Mouse (Mus musculus): Measurements from ENCODE around the gene Tnip1. TPM values are rescaled to one million over a fixed set of nuclear protein-coding genes. Genes with fewer than 3 reads are reported as not detected.
"Not testable (repeated sequence)": the region's sequence is repeated elsewhere in the genome, so short reads cannot be mapped to it uniquely, and the experiment has no call there.

Gene Tnip1
- polyA plus RNA-seq, 1 experiment from 2014 or later: 24.2 TPM

DNA sequence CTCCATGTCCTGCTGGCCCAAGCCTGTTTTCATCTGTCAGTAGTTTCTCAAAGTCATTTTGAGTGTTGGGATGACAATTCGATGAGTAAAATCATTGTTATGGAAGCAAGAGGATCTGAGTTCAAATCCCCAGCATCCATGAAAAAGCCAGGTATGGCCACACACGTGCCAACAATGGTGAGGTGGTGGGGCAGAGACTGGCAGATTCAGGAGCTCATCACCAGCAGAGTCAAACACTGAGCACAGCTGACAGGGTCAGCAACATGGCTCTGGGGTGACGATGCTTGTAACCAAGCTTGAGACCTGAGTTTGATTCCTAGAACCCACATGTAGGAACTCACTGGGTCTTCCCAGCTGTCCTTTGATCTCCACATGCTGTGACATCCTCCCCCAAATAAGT is 57.6 kb downstream of the Tnip1 start:
- H3K27me3 ChIP-seq: 0 out of 2 replicates have a peak, but pooled peaks cover 2% of the 10 kb centered on the region
- WGBS: 89% methylated on average over 3 of the region's 3 CpGs
- no peak overlapping the region for H3K4me3 ChIP-seq
- no peak for ATAC-seq (ENCODE audit: insufficient number of reproducible peaks, low FRiP score, low TSS enrichment, low read depth)
- H3K27ac ChIP-seq: no peak overlapping the region
- 0 out of 2 replicates have a peak, but pooled peaks cover 18% of the 10 kb centered on the region for H3K36me3 ChIP-seq
- H3K9ac ChIP-seq: no peak overlapping the region
- H3K4me1 ChIP-seq: peaks cover 13% of the 10 kb centered on the region
- no peaks in the 10 kb centered on the region for H3K9me3 ChIP-seq
- no peak overlapping the region for H3K4me2 ChIP-seq

GRCm38 (mm10) chr11:54903940-54904706 is 58.6 kb downstream of the Tnip1 start:
- no peak overlapping the region for H3K9ac ChIP-seq
- H3K27me3 ChIP-seq: 0 out of 2 replicates have a peak, but pooled peaks cover 2% of the 10 kb centered on the region
- no peaks in the 10 kb centered on the region for H3K9me3 ChIP-seq
- H3K4me3 ChIP-seq: no peak overlapping the region
- no peak overlapping the region for H3K4me2 ChIP-seq
- H3K4me1 ChIP-seq: peaks cover 13% of the 10 kb centered on the region
- ATAC-seq (ENCODE audit: insufficient number of reproducible peaks, low FRiP score, low TSS enrichment, low read depth): no peak
- no peak overlapping the region for H3K27ac ChIP-seq
- 44% methylated on average over 4 of the region's 4 CpGs for WGBS
- H3K36me3 ChIP-seq: 0 out of 2 replicates have a peak, but pooled peaks cover 8% of the 10 kb centered on the region

DNA sequence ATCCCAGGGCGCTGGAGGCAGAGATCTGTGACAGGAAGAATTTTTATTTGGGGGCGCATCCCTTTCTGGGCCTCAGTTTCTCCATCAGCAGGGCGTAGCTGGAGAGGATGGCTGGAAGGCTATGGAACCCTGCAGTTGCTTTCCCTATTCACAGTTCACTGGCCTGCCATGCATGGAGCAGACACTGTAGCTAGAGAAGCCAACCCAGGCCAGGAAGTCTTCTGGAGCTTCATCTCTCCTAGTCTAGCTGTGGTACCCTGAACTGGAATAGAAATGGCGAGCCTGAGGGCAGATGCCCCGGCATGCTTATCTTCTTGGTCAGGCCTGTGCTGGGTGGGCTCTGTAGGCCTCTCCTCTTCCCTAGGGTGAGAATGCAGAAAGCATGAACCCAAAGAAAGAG is 59.4 kb downstream of the Tnip1 start:
- H3K9me3 ChIP-seq: no peaks in the 10 kb centered on the region
- no peak for ATAC-seq (ENCODE audit: insufficient number of reproducible peaks, low FRiP score, low TSS enrichment, low read depth)
- peak overlapping the region; percentile 94 for H3K4me2 ChIP-seq
- H3K4me1 ChIP-seq: peaks cover 13% of the 10 kb centered on the region
- peak overlapping the region; percentile 46 for H3K4me3 ChIP-seq
- H3K9ac ChIP-seq: no peak overlapping the region
- 71% methylated on average over 5 of the region's 5 CpGs for whole genome bisulfite sequencing
- no peak overlapping the region for H3K27ac ChIP-seq
- H3K36me3 ChIP-seq: 0 out of 2 replicates have a peak, but pooled peaks cover 3% of the 10 kb centered on the region
- H3K27me3 ChIP-seq: 0 out of 2 replicates have a peak, but pooled peaks cover 2% of the 10 kb centered on the region

DNA sequence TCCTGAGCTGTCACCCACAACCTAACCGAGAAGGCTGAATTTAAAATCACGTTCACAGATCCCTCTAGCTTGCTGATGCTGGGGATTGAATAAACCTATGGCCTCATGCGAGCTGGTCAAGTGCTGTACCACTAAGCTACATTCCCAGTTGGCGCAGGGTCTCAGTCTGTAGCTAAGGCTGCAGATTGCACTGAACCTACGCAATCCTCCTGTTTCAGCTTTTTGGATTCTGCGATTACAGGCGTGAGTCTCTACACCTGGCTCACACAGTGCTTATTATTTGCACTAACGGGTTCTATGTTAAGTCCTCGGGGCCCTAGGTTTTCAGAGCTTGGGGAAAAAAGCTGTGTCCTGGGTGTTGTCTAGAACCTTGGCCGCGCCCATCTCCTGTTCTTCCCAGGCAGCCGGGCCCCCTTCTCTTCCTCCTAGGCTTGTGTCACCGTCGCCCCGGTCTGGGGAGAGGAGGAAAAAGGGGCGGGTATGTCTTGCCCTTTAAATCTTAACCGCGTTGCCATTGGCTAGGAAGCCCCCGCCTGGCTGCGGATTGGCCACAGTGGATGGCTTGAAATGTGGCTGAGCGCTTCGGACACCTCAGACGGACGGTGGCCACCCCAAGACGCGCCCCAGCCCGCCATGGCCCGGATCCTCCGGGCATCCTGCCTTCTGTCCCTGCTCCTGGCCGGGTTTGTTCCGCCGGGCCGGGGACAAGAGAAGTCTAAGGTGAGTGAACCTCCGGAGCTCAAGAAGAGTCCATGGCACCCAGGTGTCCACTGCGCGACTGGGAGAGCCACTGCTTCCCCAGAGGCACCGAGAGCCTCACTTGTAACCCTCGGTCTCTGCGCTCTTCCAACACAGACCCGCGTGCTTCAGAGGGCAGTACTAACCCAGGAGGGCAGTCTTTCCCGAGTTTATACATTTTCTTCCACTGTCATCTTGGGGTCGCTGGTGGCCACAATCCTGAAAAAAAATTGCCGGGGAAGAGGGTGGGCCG is 60.1 kb downstream of the Tnip1 start, which contains the start of gene Gpx3:
TSS of gene Gpx3 (plus strand) at position 121 of the 991 bp plus-strand sequence.
- Histone ChIP-seq H3K36me3 (no peaks in the 10 kb centered on the region), H3K27me3 (0 out of 2 replicates have a peak, but pooled peaks cover 2% of the 10 kb centered on the region), H3K9me3 (no peaks in the 10 kb centered on the region), H3K9ac (peak within 1 kb of the TSS; percentile 39), H3K4me2 (peak within 1 kb of the TSS; percentile 94), H3K4me1 (peaks cover 13% of the 10 kb centered on the region), H3K27ac (no peak within 1 kb of the TSS), H3K4me3 (peak within 1 kb of the TSS; percentile 46)
- peak; percentile 69 for ATAC-seq (ENCODE audit: insufficient number of reproducible peaks, low FRiP score, low TSS enrichment, low read depth)
- WGBS: 15% methylated on average over 42 of the region's 45 CpGs

GRCm38 (mm10) chr11:54899657-54900056 is 63.1 kb downstream of the Tnip1 start:
- Histone ChIP-seq H3K4me1 (peaks cover 13% of the 10 kb centered on the region), H3K27ac (no peak overlapping the region), H3K27me3 (0 out of 2 replicates have a peak, but pooled peaks cover 2% of the 10 kb centered on the region), H3K36me3 (no peaks in the 10 kb centered on the region), H3K4me3 (no peak overlapping the region), H3K9me3 (no peaks in the 10 kb centered on the region), H3K9ac (no peak overlapping the region), H3K4me2 (no peak overlapping the region)
- ATAC-seq (ENCODE audit: insufficient number of reproducible peaks, low FRiP score, low TSS enrichment, low read depth): no peak
- WGBS: 72% methylated on average over 4 of the region's 4 CpGs

GRCm38 (mm10) chr11:54897470-54897869 is 65.2 kb downstream of the Tnip1 start:
- 50% methylated on average over 5 of the region's 5 CpGs for WGBS
- no peak for ATAC-seq (ENCODE audit: insufficient number of reproducible peaks, low FRiP score, low TSS enrichment, low read depth)
- no peak overlapping the region for H3K4me2 ChIP-seq
- no peaks in the 10 kb centered on the region for H3K9me3 ChIP-seq
- peaks cover 3% of the 10 kb centered on the region for H3K4me1 ChIP-seq
- H3K27ac ChIP-seq: no peak overlapping the region
- no peak overlapping the region for H3K4me3 ChIP-seq
- H3K27me3 ChIP-seq: no peaks in the 10 kb centered on the region
- no peaks in the 10 kb centered on the region for H3K36me3 ChIP-seq
- H3K9ac ChIP-seq: no peak overlapping the region

DNA sequence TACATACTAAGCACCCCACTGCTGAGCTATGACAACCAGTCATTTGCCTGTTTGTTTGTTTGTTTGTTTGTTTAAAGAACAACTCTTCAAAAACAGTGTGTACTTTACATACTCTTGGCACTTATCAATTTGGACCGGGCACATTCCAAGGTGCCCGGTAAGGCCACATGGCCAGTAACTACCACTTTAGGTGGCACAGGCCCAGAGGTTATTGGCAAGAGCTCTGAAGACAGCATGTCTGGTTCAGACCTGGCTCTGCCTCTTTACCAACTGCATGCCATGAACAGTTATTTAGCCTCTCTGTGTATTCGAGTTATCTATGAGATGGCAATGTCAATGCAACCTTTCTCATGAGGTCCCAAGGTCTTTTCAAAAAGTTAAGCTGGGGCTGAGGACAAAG is 66.1 kb downstream of the Tnip1 start:
- H3K9me3 ChIP-seq; ATAC-seq (ENCODE audit: insufficient number of reproducible peaks, low FRiP score, low TSS enrichment, low read depth); H3K27ac ChIP-seq; H3K36me3 ChIP-seq; H3K4me1 ChIP-seq; H3K9ac ChIP-seq; H3K27me3 ChIP-seq; H3K4me3 ChIP-seq; H3K4me2 ChIP-seq: not testable (repeated sequence)
- WGBS: 87% methylated on average over 3 of the region's 3 CpGs

DNA sequence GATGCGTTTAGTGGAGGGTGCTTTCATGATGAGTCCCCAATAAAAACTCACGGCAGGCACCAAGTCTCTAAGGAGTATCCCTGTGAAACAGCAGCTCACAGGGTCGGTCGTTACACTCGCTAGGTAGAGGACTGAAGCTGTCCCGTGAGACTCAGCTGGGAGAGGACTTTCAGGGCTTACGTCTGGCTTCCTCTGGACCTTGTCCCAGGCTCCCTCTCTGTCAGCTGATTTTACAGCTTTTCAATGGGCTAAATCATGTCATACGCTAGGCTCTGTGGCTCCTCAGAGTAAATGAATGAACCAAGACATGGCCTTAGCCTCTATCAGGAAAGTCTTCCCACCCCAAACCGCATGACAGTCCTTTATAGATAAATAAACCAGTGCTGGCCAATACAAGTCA is 68.1 kb downstream of the Tnip1 start:
- H3K9ac ChIP-seq: no peak overlapping the region
- 44% methylated on average over 9 of the region's 9 CpGs for WGBS
- no peaks in the 10 kb centered on the region for H3K36me3 ChIP-seq
- H3K4me2 ChIP-seq: no peak overlapping the region
- H3K9me3 ChIP-seq: no peaks in the 10 kb centered on the region
- no peaks in the 10 kb centered on the region for H3K4me1 ChIP-seq
- no peaks in the 10 kb centered on the region for H3K27me3 ChIP-seq
- H3K4me3 ChIP-seq: no peak overlapping the region
- no peak overlapping the region for H3K27ac ChIP-seq
- ATAC-seq (ENCODE audit: insufficient number of reproducible peaks, low FRiP score, low TSS enrichment, low read depth): no peak

GRCm38 (mm10) chr11:54892091-54892490 is 70.6 kb downstream of the Tnip1 start:
- H3K4me2 ChIP-seq: no peak overlapping the region
- no peak for ATAC-seq (ENCODE audit: insufficient number of reproducible peaks, low FRiP score, low TSS enrichment, low read depth)
- no peaks in the 10 kb centered on the region for H3K36me3 ChIP-seq
- no peak overlapping the region for H3K9ac ChIP-seq
- no peak overlapping the region for H3K27ac ChIP-seq
- H3K27me3 ChIP-seq: no peaks in the 10 kb centered on the region
- 45% methylated on average over 7 of the region's 7 CpGs for WGBS
- no peaks in the 10 kb centered on the region for H3K4me1 ChIP-seq
- H3K4me3 ChIP-seq: no peak overlapping the region
- H3K9me3 ChIP-seq: no peaks in the 10 kb centered on the region

- no peak for ATAC-seq (ENCODE audit: insufficient number of reproducible peaks, low FRiP score, low TSS enrichment, low read depth)
- Histone ChIP-seq H3K4me3 (no peak overlapping the region), H3K9ac (no peak overlapping the region), H3K9me3 (no peaks in the 10 kb centered on the region), H3K36me3 (no peaks in the 10 kb centered on the region), H3K27ac (no peak overlapping the region), H3K4me2 (no peak overlapping the region), H3K4me1 (no peaks in the 10 kb centered on the region), H3K27me3 (no peaks in the 10 kb centered on the region)
- WGBS: 87% methylated on average over 5 of the region's 5 CpGs
Observed at GRCm38 (mm10) chr11:54891341-54891740, 71.4 kb downstream of the Tnip1 start.

GRCm38 (mm10) chr11:54887927-54888326 is 74.8 kb downstream of the Tnip1 start:
- no peaks in the 10 kb centered on the region for H3K27me3 ChIP-seq
- 82% methylated on average over 6 of the region's 6 CpGs for WGBS
- H3K4me2 ChIP-seq: no peak overlapping the region
- H3K27ac ChIP-seq: no peak overlapping the region
- H3K4me3 ChIP-seq: no peak overlapping the region
- H3K4me1 ChIP-seq: peaks cover 7% of the 10 kb centered on the region
- H3K36me3 ChIP-seq: no peaks in the 10 kb centered on the region
- H3K9me3 ChIP-seq: no peaks in the 10 kb centered on the region
- H3K9ac ChIP-seq: no peak overlapping the region
- no peak for ATAC-seq (ENCODE audit: insufficient number of reproducible peaks, low FRiP score, low TSS enrichment, low read depth)
